Mouse (Mus musculus): ENCODE measurements around the gene Bmf. TPM values are rescaled to one million over a fixed set of nuclear protein-coding genes. Genes with fewer than 3 reads are reported as not detected.

The Bmf gene
- total RNA-seq, 4 experiments from 2014 or later = 1.6 to 4.7 (median 1.9) TPM

DNA sequence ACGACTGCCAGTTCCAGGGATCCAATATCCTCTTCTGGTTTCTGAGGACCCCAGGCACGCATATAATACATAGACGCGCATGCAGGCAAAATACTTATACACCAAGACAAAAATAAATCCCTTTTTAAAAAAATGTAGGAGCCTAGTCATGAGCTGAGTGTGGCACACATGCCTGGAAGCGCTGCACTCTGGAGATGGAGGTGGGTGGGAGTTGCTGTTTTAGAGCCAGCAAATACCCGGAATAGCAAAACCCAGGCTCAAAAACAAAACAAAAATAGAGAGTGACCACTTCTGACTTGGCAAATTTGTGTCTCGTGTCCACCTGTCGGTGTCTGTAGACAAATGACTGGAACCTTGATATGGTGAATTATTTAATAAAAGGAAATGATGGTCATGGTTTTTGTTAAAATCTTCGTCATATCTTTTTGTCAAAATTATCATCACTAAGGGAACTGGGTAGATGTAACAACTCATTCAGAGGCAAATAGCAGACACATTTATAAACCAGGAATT is 65.0 kb downstream of the Bmf start:
- no peak for DNase-seq (ENCODE audit: low spot score in 2 of 2)

GRCm38 (mm10) chr2:118483032-118483431 is 66.5 kb downstream of the Bmf start:
- DNase-seq (ENCODE audit: low spot score in 2 of 2) = no peak

GRCm38 (mm10) chr2:118480886-118481285 is 68.6 kb downstream of the Bmf start:
- DNase-seq (ENCODE audit: low spot score in 2 of 2) = no peak

GRCm38 (mm10) chr2:118479550-118479909 is 70.0 kb downstream of the Bmf start, which contains the start of gene Srp14:
Gene Srp14 (minus strand): TSS chr2:118479711.
- peak; percentile 76 to 87 for DNase-seq (ENCODE audit: low spot score in 2 of 2)

GRCm38 (mm10) chr2:118478833-118479549 is 70.5 kb downstream of the Bmf start:
- no peak for DNase-seq (ENCODE audit: low spot score in 2 of 2)

Other genes starting within 250 kb of the Bmf start
- gene Gpr176, start 176.3 kb downstream of the Bmf start, total RNA-seq (2022) = under 1 TPM in 3 of 4 experiments, not detected in 1; 0.05 to 0.34 (median 0.11) TPM
- gene Eif2ak4, start 161.1 kb downstream of the Bmf start, total RNA-seq (2022) = 1 to 10 TPM; 2.7 to 3.7 (median 3.6) TPM
- 100 to 1,000 TPM; 139 to 157 (median 152) TPM for gene Srp14, start 70.0 kb downstream of the Bmf start, total RNA-seq (2022)
- under 1 TPM in 2 of 4 experiments, not detected in 2; 0.13 to 0.38 TPM for gene Bub1b, start 48.5 kb upstream of the Bmf start, total RNA-seq (2022)
- not detected for gene Pak6, start 113.6 kb upstream of the Bmf start, total RNA-seq (2022)
- not detected for gene Ankrd63, start 154.3 kb upstream of the Bmf start, total RNA-seq (2022)
- under 1 TPM in 3 of 4 experiments, not detected in 1; 0.15 to 0.27 (median 0.27) TPM for gene Plcb2, start 178.8 kb upstream of the Bmf start, total RNA-seq (2022)
- 1 to 10 TPM; 5.0 to 7.2 (median 5.2) TPM for gene Inafm2, start 196.1 kb upstream of the Bmf start, total RNA-seq (2022)
- gene Ccdc9b, start 213.0 kb upstream of the Bmf start, total RNA-seq (2022) = 10 to 100 TPM; 17.5 to 20.6 (median 18.4) TPM
- gene Phgr1, start 223.1 kb upstream of the Bmf start, total RNA-seq (2022) = not detected
- under 1 TPM in 2 of 4 experiments, not detected in 2; 0.10 to 0.11 TPM for gene Disp2, start 230.0 kb upstream of the Bmf start, total RNA-seq (2022)